Comparison of ENCODE assay signal across 20 mouse cellular contexts in the genomic region with DNA sequence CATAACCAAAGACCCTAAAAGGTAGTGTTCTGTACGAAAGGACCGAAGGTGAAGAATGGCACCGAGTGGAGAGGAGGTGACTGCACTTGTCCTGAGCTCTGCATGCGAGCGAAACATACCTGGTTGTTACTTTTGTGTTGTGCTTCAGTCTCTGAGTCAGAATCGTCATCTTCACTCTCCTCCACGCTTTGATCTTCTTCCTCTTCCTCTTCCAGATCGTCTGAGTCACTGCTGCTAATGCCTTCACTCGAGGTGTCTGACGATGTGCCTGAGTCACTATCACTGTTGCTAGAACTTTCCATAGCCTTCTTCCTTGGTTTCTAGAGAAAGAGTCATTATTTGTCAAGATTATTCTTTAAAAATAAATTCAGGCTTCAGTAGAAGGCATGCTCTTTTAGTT.
A peak's percentile ranks its signal among the peaks of the same experiment; 100 is the strongest.
DNase-seq lines count a peak whose midpoint lies in the region; ATAC-seq lines count a peak whose summit lies in the region.
"Had no signal": no experiment of that assay in that cellular context is flagged by ENCODE, and none has a peak within 500 bp of the region (broad histone marks: within the 10 kb centered on the region; RNA-seq: fewer than 3 reads in every experiment).

No protein-coding gene starts in this region.

- DNase-seq in 416B (ENCODE audit: low read depth): peak; percentile 75
- peak; percentile 45 for DNase-seq in brain, adult 2 months (ENCODE audit: low read depth, low spot score)
- DNase-seq in frontal cortex, postnatal 25 days (ENCODE audit: low spot score in 2 of 2): no peak
- no peak for DNase-seq in frontal cortex, adult 2 months (ENCODE audit: extremely low spot score in 1 of 2, low spot score in 1 of 2)
- DNase-seq: adrenal gland, adult 2 months; B cell, adult 2 months; cerebellum, adult 9-11 months; heart, postnatal 10 days; kidney, adult 11 months; liver, embryonic 13.5 days; lung, adult 2 months; thymus, adult 18-20 months; thymus, postnatal 36 days had no signal

- ATAC-seq in CD4-positive, CD25-positive, alpha-beta regulatory T cell, adult 4 months: peak; percentile 88
- peak; percentile 67 for ATAC-seq in megakaryocyte, adult 5-6 weeks (ENCODE audit: poor library complexity, severe bottlenecking)
- no peak for ATAC-seq in frontal cortex, adult (ENCODE audit: low TSS enrichment)
- ATAC-seq: forebrain, embryonic 15.5 days; hindbrain, embryonic 16.5 days; midbrain, embryonic 15.5 days; Patski had no signal

Comparison
In these comparisons a context has a peak if more than half of its experiments do, and no peak if none do; other contexts are left out.
1. DNase-seq: peak in 416B (single experiment) and brain, adult 2 months (single experiment); none in frontal cortex, postnatal 25 days (0 of 2) and frontal cortex, adult 2 months (0 of 2).